8 mouse cellular contexts compared by ENCODE assay signal in the genomic region with DNA sequence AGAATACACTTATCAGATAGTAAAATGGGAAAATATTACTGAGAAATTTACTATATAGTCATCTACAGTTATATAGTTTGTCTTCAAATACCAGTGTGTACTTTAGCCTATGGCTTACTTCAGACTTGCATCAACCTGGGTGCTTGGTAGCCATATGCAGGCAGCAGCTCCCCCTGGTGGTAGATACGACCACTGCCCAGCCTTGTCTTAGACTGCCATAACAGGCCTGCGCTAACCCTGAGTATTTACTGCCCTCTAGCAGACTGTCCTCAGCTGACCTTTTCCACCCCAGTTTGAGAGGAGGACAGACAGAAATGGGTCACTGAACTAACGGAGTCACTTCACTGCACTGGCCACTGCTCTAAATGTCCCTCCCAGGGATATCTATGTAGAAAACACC.
A peak's percentile ranks its signal among the peaks of the same experiment; 100 is the strongest.
DNase-seq lines count a peak whose midpoint lies in the region; ATAC-seq and TF ChIP-seq lines count a peak whose summit lies in the region.

No protein-coding gene starts in this region.

- TF ChIP-seq EP300 in ES-Bruce4 (IDR thresholded peaks at IDR 0.05; ENCODE audit: insufficient read depth, low read depth, low read length): no peak

- peak; percentile 88 for ATAC-seq in forebrain, embryonic 13.5 days
- peak; percentile 79 for ATAC-seq in lung, embryonic 15.5 days (ENCODE audit: borderline replicate concordance, extremely low read depth, low FRiP score, low TSS enrichment)

- H3K4me1 ChIP-seq in ES-Bruce4 (ENCODE audit: control insufficient read depth, insufficient read depth, low read length): no peaks in the 10 kb centered on the region
- peaks cover 2% of the 10 kb centered on the region for H3K4me1 ChIP-seq in forebrain, embryonic 13.5 days
- H3K4me1 ChIP-seq in lung, embryonic 15.5 days: no peaks in the 10 kb centered on the region
- no peaks in the 10 kb centered on the region for H3K4me1 ChIP-seq in thymus, adult 2 months (replicated peaks; ENCODE audit: control insufficient read depth, insufficient read depth, low read length)

- no peak overlapping the region for H3K9ac ChIP-seq in ES-Bruce4 (ENCODE audit: low read depth, poor library complexity, severe bottlenecking)
- no peak overlapping the region for H3K9ac ChIP-seq in forebrain, embryonic 13.5 days
- no peak overlapping the region for H3K9ac ChIP-seq in lung, embryonic 15.5 days

- H3K9me3 ChIP-seq in ES-Bruce4 (replicated peaks; ENCODE audit: control insufficient read depth, insufficient read depth, low read length, poor library complexity, severe bottlenecking): no peaks in the 10 kb centered on the region
- H3K9me3 ChIP-seq in forebrain, embryonic 13.5 days (replicated peaks): no peaks in the 10 kb centered on the region
- no peaks in the 10 kb centered on the region for H3K9me3 ChIP-seq in lung, embryonic 15.5 days

- intact Hi-C loops in heart, postnatal 14 days (cut with DNase I): loop anchor here (2.0 to 5.0 kb wide), 3 partner anchors 16 to 485 kb away; no protein-coding TSS in a partner anchor

- H3K4me3 ChIP-seq in ES-Bruce4 (ENCODE audit: low read depth, low read length): no peak overlapping the region
- no peak overlapping the region for H3K4me3 ChIP-seq in forebrain, embryonic 13.5 days
- H3K4me3 ChIP-seq in lung, embryonic 15.5 days: no peak overlapping the region
- H3K4me3 ChIP-seq in thymus, adult 2 months (ENCODE audit: control insufficient read depth, insufficient read depth, low read length): no peak overlapping the region

- peak; percentile 98 for TF ChIP-seq CTCF in ES-Bruce4 (IDR thresholded peaks at IDR 0.05; ENCODE audit: low read depth, low read length)
- TF ChIP-seq CTCF in thymus, adult 2 months (IDR thresholded peaks at IDR 0.05; ENCODE audit: borderline replicate concordance, control insufficient read depth, extremely low read depth, insufficient read depth, low read length, poor library complexity): peak; percentile 81; the same call in 1 of the 2 replicates

- no peak overlapping the region for H3K4me2 ChIP-seq in forebrain, embryonic 13.5 days
- H3K4me2 ChIP-seq in lung, embryonic 15.5 days: no peak overlapping the region

- 22% methylated on average over 3 of the region's 3 CpGs for WGBS in forebrain, embryonic 13.5 days
- 21% methylated on average over 3 of the region's 3 CpGs for WGBS in lung, embryonic 15.5 days
- WGBS in thymus, adult 2 months: 48% methylated on average over 3 of the region's 3 CpGs

- peak; percentile 80 for DNase-seq in c-Kit-positive CD71-positive TER-119-positive erythroid progenitor cells, embryonic 14.5 days (ENCODE audit: low spot score)
- DNase-seq in heart, postnatal 14 days: peak; percentile 82 to 87
- DNase-seq in kidney, postnatal 4 days: peak; percentile 84 to 87
- DNase-seq in ovary, adult 18-20 months (ENCODE audit: low spot score): peak; percentile 40
- peak; percentile 83 for DNase-seq in thymus, adult 2 months

- no peaks in the 10 kb centered on the region for H3K36me3 ChIP-seq in ES-Bruce4 (ENCODE audit: control insufficient read depth, insufficient read depth, low read length, poor library complexity, severe bottlenecking)
- peaks cover 33% of the 10 kb centered on the region for H3K36me3 ChIP-seq in forebrain, embryonic 13.5 days (ENCODE audit: poor library complexity, severe bottlenecking)
- no peaks in the 10 kb centered on the region for H3K36me3 ChIP-seq in lung, embryonic 15.5 days
- no peaks in the 10 kb centered on the region for H3K36me3 ChIP-seq in thymus, adult 2 months (ENCODE audit: control insufficient read depth, insufficient read depth, low read length)

- H3K27ac ChIP-seq in ES-Bruce4 (ENCODE audit: insufficient read depth, low read length): no peak overlapping the region
- H3K27ac ChIP-seq in forebrain, embryonic 13.5 days: no peak overlapping the region
- H3K27ac ChIP-seq in lung, embryonic 15.5 days: no peak overlapping the region
- no peak overlapping the region for H3K27ac ChIP-seq in thymus, adult 2 months (ENCODE audit: control insufficient read depth, insufficient read depth, low read length)

- TF ChIP-seq POLR2A in ES-Bruce4 (IDR thresholded peaks at IDR 0.05; ENCODE audit: insufficient read depth, low read length): no peak
- TF ChIP-seq POLR2A in thymus, adult 2 months (IDR thresholded peaks at IDR 0.05; ENCODE audit: control insufficient read depth, extremely low read depth, insufficient read depth, low read length, poor library complexity): no peak

- H3K27me3 ChIP-seq in ES-Bruce4 (ENCODE audit: control insufficient read depth, insufficient read depth, low read length, poor library complexity, severe bottlenecking): no peaks in the 10 kb centered on the region
- H3K27me3 ChIP-seq in forebrain, embryonic 13.5 days: no peaks in the 10 kb centered on the region
- no peaks in the 10 kb centered on the region for H3K27me3 ChIP-seq in lung, embryonic 15.5 days
- H3K27me3 ChIP-seq in thymus, adult 2 months (ENCODE audit: control insufficient read depth, insufficient read depth, low read length): no peaks in the 10 kb centered on the region
